Mouse (Mus musculus): Measurements from ENCODE around the gene Tbc1d14.

Gene Tbc1d14

GRCm38 (mm10) chr5:36578982-36579381, 14.1 kb downstream of the Tbc1d14 start:
- no peak for DNase-seq (ENCODE audit: low spot score in 2 of 2)

GRCm38 (mm10) chr5:36576457-36576856, 16.6 kb downstream of the Tbc1d14 start:
- no peak for DNase-seq (ENCODE audit: low spot score in 2 of 2)

GRCm38 (mm10) chr5:36575745-36576144, 17.3 kb downstream of the Tbc1d14 start:
- DNase-seq (ENCODE audit: low spot score in 2 of 2), result no peak

- no peak for DNase-seq (ENCODE audit: low spot score in 2 of 2)
These were observed 17.8 kb downstream of the Tbc1d14 start for GRCm38 (mm10) chr5:36575227-36575626.

- peak in 1 of 2 experiments; percentile 44 for DNase-seq (ENCODE audit: low spot score in 2 of 2)
These were observed 18.8 kb downstream of the Tbc1d14 start for GRCm38 (mm10) chr5:36574147-36574870.

- DNase-seq (ENCODE audit: low spot score in 2 of 2), result peak in 1 of 2 experiments; percentile 45
These were observed 19.7 kb downstream of the Tbc1d14 start for GRCm38 (mm10) chr5:36573354-36573753.

GRCm38 (mm10) chr5:36571371-36571770, 21.7 kb downstream of the Tbc1d14 start:
- DNase-seq (ENCODE audit: low spot score in 2 of 2), result no peak

- DNase-seq (ENCODE audit: low spot score in 2 of 2), result no peak
These were observed 22.4 kb downstream of the Tbc1d14 start for GRCm38 (mm10) chr5:36570546-36571245.

GRCm38 (mm10) chr5:36570098-36570497, 23.0 kb downstream of the Tbc1d14 start:
- DNase-seq (ENCODE audit: low spot score in 2 of 2), result no peak

- DNase-seq (ENCODE audit: low spot score in 2 of 2), result no peak
These were observed 25.0 kb downstream of the Tbc1d14 start for GRCm38 (mm10) chr5:36568118-36568517.

- DNase-seq (ENCODE audit: low spot score in 2 of 2), result no peak
These were observed 25.4 kb downstream of the Tbc1d14 start for GRCm38 (mm10) chr5:36567627-36568026.

- DNase-seq (ENCODE audit: low spot score in 2 of 2), result no peak
These were observed 28.5 kb downstream of the Tbc1d14 start for GRCm38 (mm10) chr5:36564530-36564929.

- DNase-seq (ENCODE audit: low spot score in 2 of 2), result no peak
These were observed 29.3 kb downstream of the Tbc1d14 start for GRCm38 (mm10) chr5:36563741-36564140.

- DNase-seq (ENCODE audit: low spot score in 2 of 2), result peak in 1 of 2 experiments; percentile 68
These were observed 30.2 kb downstream of the Tbc1d14 start for GRCm38 (mm10) chr5:36562791-36563445.

- no peak for DNase-seq (ENCODE audit: low spot score in 2 of 2)
These were observed 31.6 kb downstream of the Tbc1d14 start for GRCm38 (mm10) chr5:36561509-36561908.

- no peak for DNase-seq (ENCODE audit: low spot score in 2 of 2)
These were observed 32.6 kb downstream of the Tbc1d14 start for GRCm38 (mm10) chr5:36560490-36560889.

- DNase-seq (ENCODE audit: low spot score in 2 of 2), result peak in 1 of 2 experiments; percentile 39
These were observed 33.4 kb downstream of the Tbc1d14 start for GRCm38 (mm10) chr5:36559510-36560235.

- no peak for DNase-seq (ENCODE audit: low spot score in 2 of 2)
These were observed 34.0 kb downstream of the Tbc1d14 start for GRCm38 (mm10) chr5:36559106-36559505.

GRCm38 (mm10) chr5:36558526-36558925, 34.5 kb downstream of the Tbc1d14 start:
- DNase-seq (ENCODE audit: low spot score in 2 of 2), result no peak

GRCm38 (mm10) chr5:36557584-36558308, 35.3 kb downstream of the Tbc1d14 start:
- DNase-seq (ENCODE audit: low spot score in 2 of 2), result no peak

- DNase-seq (ENCODE audit: low spot score in 2 of 2), result no peak
These were observed 36.2 kb downstream of the Tbc1d14 start for GRCm38 (mm10) chr5:36556906-36557305.

All from spleen, postnatal 10 days (tissue).